Mouse (Mus musculus): ENCODE data around the gene Gngt2. TPM values are rescaled to one million over a fixed set of nuclear protein-coding genes. Genes with fewer than 3 reads are reported as not detected.

Gene Gngt2
- total and polyA plus RNA-seq, 2 experiments from 2014 or later, result 26.8 to 38.7 TPM

DNA sequence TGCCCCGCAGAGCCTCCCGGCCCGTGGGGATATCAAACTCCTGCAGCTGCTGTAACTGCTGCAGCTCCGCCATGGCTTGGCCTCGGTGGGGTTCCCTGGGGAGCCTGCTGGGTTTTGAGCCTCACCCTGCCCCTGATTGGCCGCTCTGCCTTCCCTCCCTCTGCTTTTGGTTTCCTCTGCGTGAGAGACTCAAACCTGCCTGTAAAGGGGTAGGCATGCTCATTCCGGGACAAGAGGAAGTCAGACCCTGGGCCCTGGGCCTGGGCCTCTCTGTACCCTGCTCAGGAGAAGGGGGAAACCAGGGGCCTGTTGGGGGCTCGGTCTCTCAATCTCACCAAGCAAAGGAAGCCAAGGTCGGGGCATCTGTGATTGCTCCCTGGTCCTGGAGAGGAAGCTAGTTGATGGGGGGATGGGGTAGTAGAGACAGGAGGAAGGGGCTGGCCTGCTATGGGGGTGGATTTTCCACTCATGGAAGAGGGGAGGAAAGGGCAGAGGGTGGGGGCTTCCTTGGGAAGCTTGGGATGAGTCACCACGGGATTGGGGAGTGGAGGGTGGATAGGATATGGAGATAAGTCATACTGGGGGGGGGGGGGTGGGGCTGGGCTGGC, 5.2 kb downstream of the Gngt2 start, which contains the start of gene Abi3:
Gene Abi3 (minus strand): TSS at position 403 of the 608 bp plus-strand sequence.
- no peaks in the 10 kb centered on the region for H3K9me3 ChIP-seq (replicated peaks; ENCODE audit: control insufficient read depth, low read length)
- peak within 1 kb of the TSS; percentile 58 for H3K4me2 ChIP-seq (ENCODE audit: low read depth, low read length)
- peak; percentile 77 for TF ChIP-seq EP300 (IDR thresholded peaks at IDR 0.05; ENCODE audit: low read depth)
- no peak for TF ChIP-seq CTCF (IDR thresholded peaks at IDR 0.05; ENCODE audit: low read depth)
- peak within 1 kb of the TSS; percentile 72 for H3K9ac ChIP-seq (replicated peaks; ENCODE audit: low read depth, low read length)
- peak within 1 kb of the TSS; percentile 90 for H3K27ac ChIP-seq (ENCODE audit: low read depth)
- H3K4me1 ChIP-seq (ENCODE audit: control insufficient read depth, insufficient read depth), result peaks cover 14% of the 10 kb centered on the region
- peak; percentile 67 for DNase-seq (ENCODE audit: low spot score)
- H3K4me3 ChIP-seq (ENCODE audit: low read depth, low read length), result peak within 1 kb of the TSS; percentile 56
- H3K36me3 ChIP-seq (replicated peaks; ENCODE audit: control insufficient read depth, insufficient read depth, low read length), result no peaks in the 10 kb centered on the region
- peak; percentile 71 for ATAC-seq (ENCODE audit: insufficient read depth, low read depth)
- no peaks in the 10 kb centered on the region for H3K27me3 ChIP-seq (ENCODE audit: control insufficient read depth, insufficient read depth, low read length)
- 18% methylated on average over 11 of the region's 11 CpGs for WGBS

- Histone ChIP-seq H3K27me3 (ENCODE audit: control insufficient read depth, insufficient read depth, low read length) (no peaks in the 10 kb centered on the region), H3K27ac (ENCODE audit: low read depth) (peak overlapping the region; percentile 90), H3K9ac (replicated peaks; ENCODE audit: low read depth, low read length) (peak overlapping the region; percentile 20; the same call in 1 of the 2 replicates), H3K4me1 (ENCODE audit: control insufficient read depth, insufficient read depth) (peaks cover 6% of the 10 kb centered on the region; the same call in 1 of the 2 replicates), H3K4me2 (ENCODE audit: low read depth, low read length) (peak overlapping the region; percentile 58), H3K9me3 (replicated peaks; ENCODE audit: control insufficient read depth, low read length) (no peaks in the 10 kb centered on the region), H3K36me3 (replicated peaks; ENCODE audit: control insufficient read depth, insufficient read depth, low read length) (no peaks in the 10 kb centered on the region), H3K4me3 (ENCODE audit: low read depth, low read length) (peak overlapping the region; percentile 56)
- peak; percentile 45 for ATAC-seq (ENCODE audit: insufficient read depth, low read depth)
- TF ChIP-seq EP300 (IDR thresholded peaks at IDR 0.05; ENCODE audit: low read depth) (no peak), CTCF (IDR thresholded peaks at IDR 0.05; ENCODE audit: low read depth) (no peak)
- 42% methylated on average over 5 of the region's 5 CpGs for WGBS
- DNase-seq (ENCODE audit: low spot score), result no peak
Measured at GRCm38 (mm10) chr11:95842953-95843352, 5.9 kb downstream of the Gngt2 start.

DNA sequence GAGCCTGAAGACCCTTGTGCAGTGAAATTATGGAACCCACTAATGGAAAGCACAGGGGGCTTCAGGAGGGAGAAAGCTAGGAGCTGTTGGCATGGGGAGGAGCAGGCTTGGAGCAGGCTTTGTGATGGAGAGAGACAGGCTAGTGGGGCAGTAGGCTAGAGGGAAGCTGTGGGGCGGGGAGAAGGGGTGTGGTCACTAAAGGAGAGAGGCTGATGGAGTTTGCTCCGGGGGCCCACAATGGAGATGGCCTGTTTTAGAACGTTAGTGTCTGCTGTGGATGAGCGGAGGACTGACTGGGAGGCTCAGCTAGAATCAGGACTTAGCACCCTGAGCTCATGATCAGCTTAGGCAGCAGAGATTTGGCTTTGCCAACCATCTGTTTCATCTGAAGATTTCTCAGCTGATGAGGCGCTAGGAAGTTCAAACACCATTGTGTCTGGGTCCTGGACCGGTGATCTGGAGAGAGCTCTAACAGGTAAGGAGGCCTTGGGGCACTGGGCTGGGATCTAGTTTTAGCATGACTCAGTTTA, 6.5 kb downstream of the Gngt2 start:
- no peaks in the 10 kb centered on the region for H3K36me3 ChIP-seq (replicated peaks; ENCODE audit: control insufficient read depth, insufficient read depth, low read length)
- no peaks in the 10 kb centered on the region for H3K27me3 ChIP-seq (ENCODE audit: control insufficient read depth, insufficient read depth, low read length)
- peak overlapping the region; percentile 56 for H3K4me3 ChIP-seq (ENCODE audit: low read depth, low read length)
- H3K4me2 ChIP-seq (ENCODE audit: low read depth, low read length), result peak overlapping the region; percentile 58
- peak overlapping the region; percentile 90 for H3K27ac ChIP-seq (ENCODE audit: low read depth)
- ATAC-seq (ENCODE audit: insufficient read depth, low read depth) (no peak), DNase-seq (ENCODE audit: low spot score) (no peak)
- no peak overlapping the region for H3K9ac ChIP-seq (replicated peaks; ENCODE audit: low read depth, low read length)
- no peak for TF ChIP-seq CTCF (IDR thresholded peaks at IDR 0.05; ENCODE audit: low read depth)
- no peak for TF ChIP-seq EP300 (IDR thresholded peaks at IDR 0.05; ENCODE audit: low read depth)
- WGBS, result 40% methylated on average over 6 of the region's 6 CpGs
- H3K9me3 ChIP-seq (replicated peaks; ENCODE audit: control insufficient read depth, low read length), result no peaks in the 10 kb centered on the region
- peaks cover 4% of the 10 kb centered on the region; the same call in 1 of the 2 replicates for H3K4me1 ChIP-seq (ENCODE audit: control insufficient read depth, insufficient read depth)

- Histone ChIP-seq H3K27me3 (ENCODE audit: control insufficient read depth, insufficient read depth, low read length) (no peaks in the 10 kb centered on the region), H3K27ac (ENCODE audit: low read depth) (no peak overlapping the region), H3K36me3 (replicated peaks; ENCODE audit: control insufficient read depth, insufficient read depth, low read length) (no peaks in the 10 kb centered on the region), H3K4me2 (ENCODE audit: low read depth, low read length) (peak overlapping the region; percentile 58), H3K9me3 (replicated peaks; ENCODE audit: control insufficient read depth, low read length) (no peaks in the 10 kb centered on the region), H3K9ac (replicated peaks; ENCODE audit: low read depth, low read length) (no peak overlapping the region), H3K4me1 (ENCODE audit: control insufficient read depth, insufficient read depth) (peaks cover 4% of the 10 kb centered on the region; the same call in 1 of the 2 replicates), H3K4me3 (ENCODE audit: low read depth, low read length) (no peak overlapping the region)
- 47% methylated on average over 4 of the region's 4 CpGs for WGBS
- no peak for DNase-seq (ENCODE audit: low spot score)
- no peak for ATAC-seq (ENCODE audit: insufficient read depth, low read depth)
- TF ChIP-seq CTCF (IDR thresholded peaks at IDR 0.05; ENCODE audit: low read depth), result no peak
- TF ChIP-seq EP300 (IDR thresholded peaks at IDR 0.05; ENCODE audit: low read depth), result no peak
Measured at GRCm38 (mm10) chr11:95844935-95845334, 7.9 kb downstream of the Gngt2 start.

GRCm38 (mm10) chr11:95850898-95851297, 13.9 kb downstream of the Gngt2 start:
- no peak overlapping the region for H3K9ac ChIP-seq (replicated peaks; ENCODE audit: low read depth, low read length)
- H3K4me2 ChIP-seq (ENCODE audit: low read depth, low read length), result no peak overlapping the region
- 63% methylated on average over 2 of the region's 2 CpGs for WGBS
- TF ChIP-seq CTCF (IDR thresholded peaks at IDR 0.05; ENCODE audit: low read depth) (no peak), EP300 (IDR thresholded peaks at IDR 0.05; ENCODE audit: low read depth) (no peak)
- H3K9me3 ChIP-seq (replicated peaks; ENCODE audit: control insufficient read depth, low read length), result no peaks in the 10 kb centered on the region
- H3K27me3 ChIP-seq (ENCODE audit: control insufficient read depth, insufficient read depth, low read length), result no peaks in the 10 kb centered on the region
- ATAC-seq (ENCODE audit: insufficient read depth, low read depth), result no peak
- no peak overlapping the region for H3K4me3 ChIP-seq (ENCODE audit: low read depth, low read length)
- DNase-seq (ENCODE audit: low spot score), result no peak
- no peaks in the 10 kb centered on the region for H3K4me1 ChIP-seq (ENCODE audit: control insufficient read depth, insufficient read depth)
- H3K27ac ChIP-seq (ENCODE audit: low read depth), result no peak overlapping the region
- H3K36me3 ChIP-seq (replicated peaks; ENCODE audit: control insufficient read depth, insufficient read depth, low read length), result no peaks in the 10 kb centered on the region

Data from heart, postnatal 0 days (tissue).